Mouse (Mus musculus) adrenal gland, adult (tissue): Measurements from ENCODE around the gene Lrp2.

Experiments used
- DNase-seq, 2 experiments: peaks; one replicate each; pipeline ENCODE4 v3.0.0; 2022 to 2023; ENCODE audit warnings: low spot score in 1 of 2; ENCODE audit not compliant: inconsistent age in 2 of 2

Gene Lrp2

GRCm38 (mm10) chr2:69530126-69530525 is 55.7 kb downstream of the Lrp2 start:
- DNase-seq: no peak

- no peak for DNase-seq
These were observed 65.6 kb downstream of the Lrp2 start for GRCm38 (mm10) chr2:69520273-69520672.

- DNase-seq: no peak
These were observed 67.6 kb downstream of the Lrp2 start for GRCm38 (mm10) chr2:69518307-69518706.

GRCm38 (mm10) chr2:69511766-69512165 is 74.1 kb downstream of the Lrp2 start:
- no peak for DNase-seq

GRCm38 (mm10) chr2:69500357-69500756 is 85.5 kb downstream of the Lrp2 start:
- no peak for DNase-seq

- DNase-seq: no peak
These were observed 92.7 kb downstream of the Lrp2 start for GRCm38 (mm10) chr2:69493130-69493529.

- no peak for DNase-seq
These were observed 104.9 kb downstream of the Lrp2 start for GRCm38 (mm10) chr2:69480965-69481364.

GRCm38 (mm10) chr2:69479859-69480258 is 106.0 kb downstream of the Lrp2 start:
- no peak for DNase-seq

GRCm38 (mm10) chr2:69476901-69477300 is 109.0 kb downstream of the Lrp2 start:
- DNase-seq: no peak

GRCm38 (mm10) chr2:69475177-69475576 is 110.7 kb downstream of the Lrp2 start:
- no peak for DNase-seq

- DNase-seq: no peak
These were observed 114.0 kb downstream of the Lrp2 start for GRCm38 (mm10) chr2:69471837-69472236.

GRCm38 (mm10) chr2:69463609-69464008 is 122.3 kb downstream of the Lrp2 start:
- no peak for DNase-seq

- DNase-seq: no peak
These were observed 126.4 kb downstream of the Lrp2 start for GRCm38 (mm10) chr2:69459481-69459880.

GRCm38 (mm10) chr2:69451128-69451527 is 134.7 kb downstream of the Lrp2 start:
- DNase-seq: no peak

- DNase-seq: no peak
These were observed 137.3 kb downstream of the Lrp2 start for GRCm38 (mm10) chr2:69448581-69448980.

GRCm38 (mm10) chr2:69445896-69446472 is 139.9 kb downstream of the Lrp2 start:
- DNase-seq: no peak

GRCm38 (mm10) chr2:69441656-69442055 is 144.2 kb downstream of the Lrp2 start:
- DNase-seq: no peak

GRCm38 (mm10) chr2:69428116-69428515 is 157.7 kb downstream of the Lrp2 start:
- DNase-seq: peak; percentile 42 to 87

- no peak for DNase-seq
These were observed 158.7 kb downstream of the Lrp2 start for GRCm38 (mm10) chr2:69427141-69427540.

GRCm38 (mm10) chr2:69426081-69426480 is 159.8 kb downstream of the Lrp2 start:
- no peak for DNase-seq

GRCm38 (mm10) chr2:69424829-69425228 is 161.0 kb downstream of the Lrp2 start:
- no peak for DNase-seq

- no peak for DNase-seq
These were observed 167.5 kb downstream of the Lrp2 start for GRCm38 (mm10) chr2:69418294-69418881.

GRCm38 (mm10) chr2:69415070-69415469 is 170.8 kb downstream of the Lrp2 start:
- DNase-seq: no peak
